Mouse (Mus musculus) heart, postnatal 0 days (tissue): ENCODE measurements around the gene Tnfrsf19.

Experiments used
- CTCF ChIP-seq: IDR thresholded peaks from 2 replicates; pipeline ENCODE4 v1.5.1; 2016; ENCODE audit warnings: antibody characterized with exemption, control low read depth, low read depth
- EP300 ChIP-seq: IDR thresholded peaks from 2 replicates; pipeline ENCODE4 v1.6.1; 2016; ENCODE audit warnings: antibody characterized with exemption, low read depth

DNA sequence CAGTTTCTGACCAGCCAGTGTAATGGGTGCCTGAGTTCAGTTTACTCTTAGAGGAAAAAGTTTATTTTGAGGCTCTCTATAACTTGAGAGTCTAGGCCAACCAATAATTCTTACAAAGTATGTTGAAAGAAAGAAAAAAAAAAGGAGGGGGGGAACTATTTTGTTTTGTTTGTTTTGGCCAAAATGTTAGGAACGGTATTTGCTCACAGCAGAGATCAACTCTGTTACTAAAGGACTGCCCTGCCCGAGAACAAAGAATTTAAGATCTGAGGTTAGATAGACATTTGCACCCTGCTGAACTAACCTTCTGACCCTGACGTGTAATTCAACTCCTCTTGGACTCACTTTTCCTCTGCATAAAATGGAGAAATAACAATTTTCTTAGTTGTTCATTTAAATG lies 4.0 kb downstream of the Tnfrsf19 start:
- TF ChIP-seq CTCF, result no peak
- TF ChIP-seq EP300, result no peak
